Mouse (Mus musculus): Measurements from ENCODE around the gene Adgrb3.

DNA sequence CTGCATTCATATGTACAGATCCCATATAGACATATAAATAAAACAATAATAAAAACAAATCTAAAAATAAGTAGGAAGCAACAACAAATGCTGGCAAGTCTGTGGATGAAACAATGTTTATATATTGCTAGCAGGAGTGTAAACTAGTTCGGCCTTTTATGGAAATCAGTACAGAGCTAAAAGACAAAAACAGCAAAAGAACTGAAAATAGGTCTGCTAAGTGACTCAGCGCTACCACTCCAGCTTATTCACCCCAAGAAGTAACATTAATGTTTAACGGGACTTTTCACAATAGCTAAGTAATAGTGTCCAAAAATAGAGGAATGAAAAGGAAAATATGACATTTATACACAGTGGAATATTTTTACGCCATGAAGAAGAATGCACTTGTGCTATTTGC is 471.0 kb downstream of the Adgrb3 start:
- TF ChIP-seq CTCF (IDR thresholded peaks at IDR 0.05; ENCODE audit: low read depth) (no peak), EP300 (IDR thresholded peaks at IDR 0.05; ENCODE audit: low read depth) (no peak)

Measured in heart, postnatal 0 days (tissue).